Mouse (Mus musculus): Measurements from ENCODE around the gene Fbxo8.

Gene Fbxo8

GRCm38 (mm10) chr8:56550558-56551360 is at the start of gene Fbxo8, which contains the start of gene Cep44:
TSS of gene Fbxo8 (plus strand) at chr8:56551090.
TSS of gene Cep44 (minus strand) at chr8:56551047.
- peak; percentile 86 for DNase-seq (ENCODE audit: low read depth, low spot score)

GRCm38 (mm10) chr8:56501911-56502310 is 49.0 kb upstream of the Fbxo8 start:
- DNase-seq (ENCODE audit: low read depth, low spot score) = no peak

- DNase-seq (ENCODE audit: low read depth, low spot score) = no peak
Observed at GRCm38 (mm10) chr8:56508318-56508951, 42.5 kb upstream of the Fbxo8 start.

- DNase-seq (ENCODE audit: low read depth, low spot score) = no peak
Observed at GRCm38 (mm10) chr8:56508952-56509479, 41.9 kb upstream of the Fbxo8 start.

- DNase-seq (ENCODE audit: low read depth, low spot score) = no peak
Observed at GRCm38 (mm10) chr8:56518848-56519247, 32.0 kb upstream of the Fbxo8 start.

GRCm38 (mm10) chr8:56520249-56520648 is 30.6 kb upstream of the Fbxo8 start:
- no peak for DNase-seq (ENCODE audit: low read depth, low spot score)

- peak; percentile 17 for DNase-seq (ENCODE audit: low read depth, low spot score)
Observed at GRCm38 (mm10) chr8:56521051-56521450, 29.8 kb upstream of the Fbxo8 start.

GRCm38 (mm10) chr8:56528869-56529268 is 22.0 kb upstream of the Fbxo8 start:
- DNase-seq (ENCODE audit: low read depth, low spot score) = no peak

GRCm38 (mm10) chr8:56530359-56530758 is 20.5 kb upstream of the Fbxo8 start:
- DNase-seq (ENCODE audit: low read depth, low spot score) = peak; percentile 50

GRCm38 (mm10) chr8:56540706-56541105 is 10.2 kb upstream of the Fbxo8 start:
- DNase-seq (ENCODE audit: low read depth, low spot score) = no peak

GRCm38 (mm10) chr8:56547866-56548265 is 3.0 kb upstream of the Fbxo8 start:
- no peak for DNase-seq (ENCODE audit: low read depth, low spot score)

- DNase-seq (ENCODE audit: low read depth, low spot score) = peak; percentile 96
Observed at GRCm38 (mm10) chr8:56551361-56551852, 517 bp downstream of the Fbxo8 start.

GRCm38 (mm10) chr8:56552045-56552444 is 1.2 kb downstream of the Fbxo8 start:
- no peak for DNase-seq (ENCODE audit: low read depth, low spot score)

GRCm38 (mm10) chr8:56552551-56553103 is 1.7 kb downstream of the Fbxo8 start:
- DNase-seq (ENCODE audit: low read depth, low spot score) = no peak

- DNase-seq (ENCODE audit: low read depth, low spot score) = no peak
Observed at GRCm38 (mm10) chr8:56564399-56565047, 13.6 kb downstream of the Fbxo8 start.

GRCm38 (mm10) chr8:56566856-56567255 is 16.0 kb downstream of the Fbxo8 start:
- peak; percentile 74 for DNase-seq (ENCODE audit: low read depth, low spot score)

- DNase-seq (ENCODE audit: low read depth, low spot score) = no peak
Observed at GRCm38 (mm10) chr8:56580918-56581317, 30.0 kb downstream of the Fbxo8 start.

- DNase-seq (ENCODE audit: low read depth, low spot score) = peak; percentile 22
Observed at GRCm38 (mm10) chr8:56582841-56583240, 32.0 kb downstream of the Fbxo8 start.

- DNase-seq (ENCODE audit: low read depth, low spot score) = no peak
Observed at GRCm38 (mm10) chr8:56589004-56589403, 38.1 kb downstream of the Fbxo8 start.

GRCm38 (mm10) chr8:56591084-56591483 is 40.2 kb downstream of the Fbxo8 start:
- peak; percentile 17 for DNase-seq (ENCODE audit: low read depth, low spot score)

- DNase-seq (ENCODE audit: low read depth, low spot score) = no peak
Observed at GRCm38 (mm10) chr8:56591502-56591901, 40.6 kb downstream of the Fbxo8 start.

GRCm38 (mm10) chr8:56606481-56606880 is 55.6 kb downstream of the Fbxo8 start:
- DNase-seq (ENCODE audit: low read depth, low spot score) = no peak

All from ES-CJ7 (cell line).